Mouse (Mus musculus) cerebellum, adult 2 months (tissue): ENCODE results near the gene Tmem221. TPM values are rescaled to one million over a fixed set of nuclear protein-coding genes. Genes with fewer than 3 reads are reported as not detected.
"Not testable (repeated sequence)": the region's sequence is repeated elsewhere in the genome, so short reads cannot be mapped to it uniquely, and the experiment has no call there.

Experiments
- DNase-seq, 2 experiments: peaks; one replicate each; pipeline ENCODE4 v3.0.0; 2021
- H3K27ac ChIP-seq: fragments of 200-500 bp; 2 replicates; pipeline ENCODE4 v1.5.1; 2012; ENCODE audit warnings: low read length, control low read depth, inconsistent platforms; ENCODE audit not compliant: insufficient read depth
- H3K27me3 ChIP-seq: fragments of 200-500 bp; 2 replicates; pipeline ENCODE4 v1.6.1; 2012; ENCODE audit warnings: inconsistent platforms, mild to moderate bottlenecking, low read length, moderate library complexity; ENCODE audit not compliant: control insufficient read depth, insufficient read depth
- H3K4me1 ChIP-seq: fragments of 200-500 bp; 2 replicates; pipeline ENCODE4 v1.6.1; 2011; ENCODE audit warnings: low read length; ENCODE audit not compliant: control insufficient read depth, insufficient read depth
- H3K4me3 ChIP-seq: fragments of 200-500 bp; replicated peaks from 2 replicates; pipeline ENCODE3; 2011; ENCODE audit warnings: mild to moderate bottlenecking, low read depth, low read length, control low read depth; ENCODE audit not compliant: insufficient read depth
- CTCF ChIP-seq: fragments of 200-500 bp; IDR thresholded peaks from 2 replicates; pipeline ENCODE4 v1.5.1; 2011; ENCODE audit warnings: low read depth, mild to moderate bottlenecking, control low read depth, low read length, moderate library complexity, borderline replicate concordance; ENCODE audit not compliant: insufficient read depth
- POLR2A ChIP-seq: fragments of 200-500 bp; IDR thresholded peaks from 2 replicates; pipeline ENCODE4 v1.6.1; 2011; ENCODE audit warnings: low read length, control low read depth, borderline replicate concordance; ENCODE audit not compliant: insufficient read depth
- WGBS: fragments of 180-500 bp; shearing (Covaris S2); methylation state at CpG from one replicate; pipeline ENCODE4 v1.1.7; 2018; 5-methylcytosine and 5-hydroxymethylcytosine counted together
- polyA plus RNA-seq: library from polyadenylated mRNA; depleted of rRNA; stranded (reverse); fragments of >200 nt; gene quantifications from 2 replicates; pipeline ENCODE4 v1.2.3, GENCODE M21; 2012

Gene Tmem221
- polyA plus RNA-seq, 1 experiment = 0.26 TPM

DNA sequence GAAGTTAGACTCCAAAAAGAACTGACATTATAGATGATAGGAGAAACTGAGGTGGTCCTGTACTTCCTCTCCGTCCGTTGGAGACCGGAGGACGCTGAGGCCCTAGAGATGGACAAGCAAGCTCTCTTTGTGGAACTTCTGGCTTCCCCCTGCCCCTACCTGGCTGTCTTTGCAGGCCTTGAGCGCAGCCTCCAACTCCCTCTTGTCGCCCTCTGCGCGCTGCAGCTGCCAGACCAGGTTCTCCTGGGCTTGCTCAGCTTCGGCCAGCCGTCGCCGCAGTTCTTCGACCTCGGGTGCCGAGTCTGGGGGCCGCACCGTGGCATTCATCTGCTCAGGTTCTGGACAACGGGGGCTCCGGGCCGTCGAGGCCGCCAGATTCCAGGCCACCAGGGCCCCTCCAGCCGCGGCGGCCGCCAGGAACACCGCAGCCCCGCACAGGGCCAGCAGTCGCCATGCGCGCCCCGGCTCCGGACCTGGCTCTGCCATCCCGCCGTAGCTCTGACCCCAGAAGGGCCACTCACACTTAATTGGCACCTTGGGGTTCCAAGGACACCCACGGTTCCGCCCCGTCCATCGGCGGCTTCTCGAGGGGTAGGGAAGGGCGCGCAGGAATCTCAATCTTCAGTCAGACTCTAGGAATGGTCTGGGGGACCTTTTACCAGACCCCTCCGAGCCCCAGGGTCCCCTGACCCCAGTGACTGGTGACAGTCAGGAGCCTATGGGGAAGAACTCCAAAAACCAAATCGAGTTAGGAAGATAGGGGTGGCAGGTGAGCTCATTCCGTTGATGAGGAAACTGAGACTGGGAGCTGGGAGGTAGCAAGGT lies 33.2 kb downstream of the Tmem221 start, which contains the start of gene Ccdc194:
TSS of gene Ccdc194 (minus strand) at position 486 of the 825 bp plus-strand sequence.
- no peak within 1 kb of the TSS for H3K27ac ChIP-seq
- no peak for DNase-seq
- peaks cover 8% of the 10 kb centered on the region; the same call in 1 of the 2 replicates for H3K27me3 ChIP-seq
- TF ChIP-seq CTCF = no peak
- TF ChIP-seq POLR2A = no peak
- H3K4me1 ChIP-seq = no peaks in the 10 kb centered on the region; the same call in 1 of the 2 replicates
- WGBS = 9% methylated on average over 46 of the region's 46 CpGs
- no peak within 1 kb of the TSS for H3K4me3 ChIP-seq

DNA sequence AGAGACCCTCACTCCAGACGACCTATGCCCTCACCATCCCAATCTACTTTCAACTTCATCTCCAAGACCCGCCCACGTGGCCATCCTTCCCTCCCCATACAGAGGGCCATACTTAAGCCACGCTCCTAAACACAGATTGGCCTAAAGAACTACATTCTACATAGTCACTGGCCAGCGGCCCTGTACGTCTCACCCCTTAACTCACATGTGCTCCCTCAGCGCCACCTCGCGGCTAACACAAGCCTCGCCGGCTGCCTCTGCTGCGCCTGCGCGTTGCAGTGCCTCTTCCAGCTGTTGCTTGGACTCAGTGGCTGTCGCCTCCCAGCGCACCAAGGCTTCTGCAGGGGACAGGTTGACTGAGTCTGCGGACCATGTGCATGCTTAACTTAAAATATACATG lies 37.0 kb downstream of the Tmem221 start:
- TF ChIP-seq POLR2A = no peak
- TF ChIP-seq CTCF = peak; percentile 94
- Histone ChIP-seq H3K27ac (no peak overlapping the region), H3K4me3 (no peak overlapping the region), H3K27me3 (peaks cover 8% of the 10 kb centered on the region; the same call in 1 of the 2 replicates), H3K4me1 (no peaks in the 10 kb centered on the region; the same call in 1 of the 2 replicates)
- WGBS = 2% methylated on average over 17 of the region's 17 CpGs
- DNase-seq = peak; percentile 86 to 93

DNA sequence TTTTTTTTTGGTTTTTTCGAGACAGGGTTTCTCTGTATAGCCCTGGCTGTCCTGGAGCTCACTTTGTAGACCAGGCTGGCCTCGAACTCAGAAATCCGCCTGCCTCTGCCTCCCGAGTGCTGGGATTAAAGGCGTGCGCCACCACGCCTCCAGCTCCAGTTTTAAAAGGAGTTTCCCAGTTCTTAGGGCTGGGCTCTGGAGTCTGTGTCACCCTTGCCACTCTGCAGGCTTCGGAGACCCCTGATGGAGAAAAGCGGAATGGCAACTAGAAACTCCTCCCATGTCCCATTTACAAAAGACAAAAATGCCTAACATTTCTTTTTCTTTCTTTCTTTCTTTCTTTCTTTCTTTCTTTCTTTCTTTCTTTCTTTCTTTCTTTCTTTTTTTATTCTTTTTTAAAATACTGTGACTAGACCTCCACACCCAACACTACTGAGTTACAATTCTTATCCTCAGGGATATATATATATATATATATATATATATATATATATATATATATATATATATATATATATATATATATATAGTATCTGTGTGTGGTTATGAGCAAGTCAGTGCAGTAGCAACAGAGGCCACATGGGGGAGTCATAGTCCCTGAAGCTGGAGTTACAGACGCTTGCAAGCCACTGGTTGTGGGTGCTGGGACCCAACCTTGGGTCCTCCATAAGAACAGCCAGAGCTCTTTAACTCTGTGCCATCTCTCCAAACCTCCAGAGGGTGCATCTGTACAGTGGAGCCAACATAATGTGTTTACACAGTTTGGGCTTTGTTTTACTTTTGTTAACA lies 39.4 kb downstream of the Tmem221 start:
- not testable (repeated sequence) for H3K27ac ChIP-seq, H3K4me3 ChIP-seq, H3K27me3 ChIP-seq, H3K4me1 ChIP-seq
- peak in 1 of 2 experiments; percentile 44 for DNase-seq
- WGBS = 33% methylated on average over 10 of the region's 10 CpGs
- TF ChIP-seq CTCF = peak; percentile 66

DNA sequence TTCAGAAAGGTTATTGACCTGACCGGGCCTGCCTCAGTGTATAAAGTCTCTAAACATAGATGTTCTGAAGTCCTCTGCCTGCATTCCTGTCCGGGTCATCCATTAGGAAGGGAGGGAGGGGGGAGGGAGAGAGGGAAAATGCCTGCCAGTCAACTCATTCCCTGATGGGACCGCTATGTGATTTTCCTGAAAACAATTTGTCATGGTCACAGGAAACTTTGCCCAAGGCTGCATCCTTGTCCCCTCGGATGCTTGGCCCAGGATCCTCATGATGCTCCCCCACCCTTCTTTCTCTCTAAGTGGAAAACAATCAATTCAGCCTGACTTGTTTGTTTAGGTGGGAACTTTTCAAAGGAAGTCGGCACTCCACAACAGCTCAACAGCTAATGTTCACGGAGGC lies 41.9 kb downstream of the Tmem221 start:
- Histone ChIP-seq H3K4me3 (no peak overlapping the region), H3K27me3 (no peaks in the 10 kb centered on the region), H3K4me1 (no peaks in the 10 kb centered on the region), H3K27ac (no peak overlapping the region)
- TF ChIP-seq POLR2A (no peak), CTCF (no peak)
- no peak for DNase-seq
- 32% methylated on average over 6 of the region's 6 CpGs for WGBS

DNA sequence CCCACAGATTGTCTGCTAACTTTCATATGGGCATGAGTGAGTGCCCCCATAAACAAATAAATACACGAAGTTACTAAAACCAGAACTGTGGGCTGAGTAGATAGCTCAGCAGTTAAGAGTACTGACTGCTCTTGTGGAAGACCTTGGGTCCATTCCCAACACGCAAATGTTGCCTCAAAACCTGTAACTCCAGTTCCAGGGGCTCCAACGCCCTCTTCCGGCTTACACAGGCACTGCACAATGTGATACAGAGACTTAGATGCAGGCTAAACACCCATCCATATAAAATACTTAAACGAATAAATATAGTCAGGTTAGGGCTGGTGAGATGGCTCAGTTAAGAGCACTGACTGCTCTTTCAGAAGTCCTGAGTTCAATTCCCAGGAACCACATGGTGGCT lies 43.6 kb downstream of the Tmem221 start:
- Histone ChIP-seq H3K4me1 (no peaks in the 10 kb centered on the region), H3K27ac (no peak overlapping the region), H3K4me3 (no peak overlapping the region), H3K27me3 (no peaks in the 10 kb centered on the region)
- no peak for DNase-seq
- 68% methylated on average over 5 of the region's 5 CpGs for WGBS
- TF ChIP-seq CTCF (no peak), POLR2A (no peak)

DNA sequence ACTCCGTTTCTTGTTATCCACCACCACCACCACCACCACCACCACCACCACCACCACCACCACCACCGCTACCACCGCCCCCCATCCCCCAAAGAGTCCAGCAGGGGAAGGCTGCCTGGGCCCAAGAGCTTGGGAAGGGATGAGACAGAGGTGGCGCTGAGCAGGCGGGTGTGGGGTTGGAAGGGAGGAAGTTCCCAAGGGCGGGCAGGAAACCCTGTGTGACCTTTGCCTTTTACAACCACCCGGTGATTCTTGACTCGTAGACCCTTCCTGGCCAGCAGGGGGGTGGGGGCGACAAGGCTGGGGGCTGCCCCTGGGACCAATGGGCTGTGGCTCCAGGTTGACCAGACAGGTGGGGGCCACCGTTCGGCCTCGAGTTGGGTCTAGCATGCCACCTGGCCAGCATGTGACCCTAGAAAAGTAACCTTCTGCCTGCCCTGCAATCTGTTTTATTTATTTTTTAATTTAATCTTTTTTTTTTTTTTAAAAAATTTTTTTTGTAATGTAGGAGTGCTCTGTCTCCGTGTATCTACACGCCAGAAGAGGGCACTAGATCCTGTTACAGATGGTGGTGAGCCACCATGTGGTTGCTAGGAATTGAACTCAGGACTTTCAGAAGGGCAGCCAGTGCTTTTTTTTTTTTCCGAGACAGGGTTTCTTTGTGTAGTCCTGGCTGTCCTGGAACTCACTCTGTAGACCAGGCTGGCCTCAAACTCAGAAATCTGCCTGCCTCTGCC lies 45.5 kb downstream of the Tmem221 start:
- TF ChIP-seq POLR2A (no peak), CTCF (no peak)
- Histone ChIP-seq H3K27ac (no peak overlapping the region), H3K27me3 (no peaks in the 10 kb centered on the region), H3K4me1 (no peaks in the 10 kb centered on the region), H3K4me3 (no peak overlapping the region)
- no peak for DNase-seq
- 78% methylated on average over 15 of the region's 15 CpGs for WGBS

DNA sequence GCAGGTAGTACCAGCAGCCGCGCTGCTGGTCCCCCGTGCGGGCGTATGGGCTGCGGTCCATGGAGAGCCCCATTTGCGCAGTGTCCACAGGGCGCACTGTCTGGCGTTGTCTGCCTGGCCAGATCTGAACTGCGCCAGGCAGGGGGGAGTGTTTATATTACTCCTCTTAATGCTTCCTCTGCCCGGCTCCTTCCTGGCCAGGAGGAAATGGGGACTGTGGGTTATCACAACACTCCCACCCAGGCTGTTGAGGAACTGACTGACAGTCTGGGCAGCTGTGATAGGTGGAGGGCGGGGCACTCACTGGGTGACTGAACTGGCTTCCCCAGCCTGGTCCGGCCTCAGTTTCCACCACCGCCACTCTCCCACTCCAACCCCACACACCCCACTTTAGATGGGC lies 47.0 kb downstream of the Tmem221 start, which contains the start of gene Plvap:
TSS of gene Plvap (minus strand) at position 109 of the 400 bp plus-strand sequence.
- no peaks in the 10 kb centered on the region for H3K27me3 ChIP-seq
- DNase-seq = no peak
- 72% methylated on average over 14 of the region's 14 CpGs for whole genome bisulfite sequencing
- H3K27ac ChIP-seq = no peak within 1 kb of the TSS
- 0 out of 2 replicates have a peak, but pooled peaks cover under 1% of the 10 kb centered on the region for H3K4me1 ChIP-seq
- TF ChIP-seq POLR2A (no peak), CTCF (no peak)
- H3K4me3 ChIP-seq = no peak within 1 kb of the TSS
